Mouse (Mus musculus): ENCODE measurements around the gene Rps8.

- TF ChIP-seq CTCF (IDR thresholded peaks at IDR 0.05; ENCODE audit: extremely low read depth, insufficient read depth, insufficient read length, insufficient replicate concordance) (no peak), POLR2A (IDR thresholded peaks at IDR 0.05; ENCODE audit: low read depth, low read length) (no peak)
Measured at GRCm38 (mm10) chr4:117120052-117120444, 36.0 kb downstream of the Rps8 start.
